Mouse (Mus musculus): ENCODE results near the gene Msi2. TPM values are rescaled to one million over a fixed set of nuclear protein-coding genes. Genes with fewer than 3 reads are reported as not detected.

Gene Msi2
- total RNA-seq, 2 experiments from 2014 or later: 116 to 123 TPM

GRCm38 (mm10) chr11:88408305-88408704 lies 310.0 kb downstream of the Msi2 start:
- DNase-seq (ENCODE audit: low spot score in 2 of 2): no peak
- intact Hi-C loops (cut with DNase I): no loop called here

GRCm38 (mm10) chr11:88406408-88406915 lies 311.9 kb downstream of the Msi2 start:
- intact Hi-C loops (cut with DNase I): no loop called here
- no peak for DNase-seq (ENCODE audit: low spot score in 2 of 2)

- DNase-seq (ENCODE audit: low spot score in 2 of 2): peak; percentile 64 to 92
- intact Hi-C loops (cut with DNase I): no loop called here
Observed at GRCm38 (mm10) chr11:88404816-88405613, 313.3 kb downstream of the Msi2 start.

- intact Hi-C loops (cut with DNase I): no loop called here
- no peak for DNase-seq (ENCODE audit: low spot score in 2 of 2)
Observed at GRCm38 (mm10) chr11:88404247-88404677, 314.1 kb downstream of the Msi2 start.

GRCm38 (mm10) chr11:88402290-88402689 lies 316.0 kb downstream of the Msi2 start:
- intact Hi-C loops (cut with DNase I): no loop called here
- DNase-seq (ENCODE audit: low spot score in 2 of 2): no peak

- DNase-seq (ENCODE audit: low spot score in 2 of 2): no peak
- intact Hi-C loops (cut with DNase I): no loop called here
Observed at GRCm38 (mm10) chr11:88401333-88401732, 317.0 kb downstream of the Msi2 start.

- intact Hi-C loops (cut with DNase I): no loop called here
- DNase-seq (ENCODE audit: low spot score in 2 of 2): no peak
Observed at GRCm38 (mm10) chr11:88400926-88401325, 317.4 kb downstream of the Msi2 start.

- no peak for DNase-seq (ENCODE audit: low spot score in 2 of 2)
- intact Hi-C loops (cut with DNase I): no loop called here
Observed at GRCm38 (mm10) chr11:88400235-88400634, 318.1 kb downstream of the Msi2 start.

- intact Hi-C loops (cut with DNase I): no loop called here
- no peak for DNase-seq (ENCODE audit: low spot score in 2 of 2)
Observed at GRCm38 (mm10) chr11:88399431-88399830, 318.9 kb downstream of the Msi2 start.

GRCm38 (mm10) chr11:88399028-88399427 lies 319.3 kb downstream of the Msi2 start:
- no peak for DNase-seq (ENCODE audit: low spot score in 2 of 2)
- intact Hi-C loops (cut with DNase I): no loop called here

GRCm38 (mm10) chr11:88395076-88395990 lies 323.0 kb downstream of the Msi2 start:
- no peak for DNase-seq (ENCODE audit: low spot score in 2 of 2)
- intact Hi-C loops (cut with DNase I): no loop called here

GRCm38 (mm10) chr11:88394341-88395075 lies 323.8 kb downstream of the Msi2 start:
- no peak for DNase-seq (ENCODE audit: low spot score in 2 of 2)
- intact Hi-C loops (cut with DNase I): no loop called here

- DNase-seq (ENCODE audit: low spot score in 2 of 2): peak in 1 of 2 experiments; percentile 38
- intact Hi-C loops (cut with DNase I): no loop called here
Observed at GRCm38 (mm10) chr11:88392715-88393114, 325.6 kb downstream of the Msi2 start.

GRCm38 (mm10) chr11:88391181-88391814 lies 327.0 kb downstream of the Msi2 start:
- intact Hi-C loops (cut with DNase I): no loop called here
- no peak for DNase-seq (ENCODE audit: low spot score in 2 of 2)

GRCm38 (mm10) chr11:88389530-88389929 lies 328.8 kb downstream of the Msi2 start:
- intact Hi-C loops (cut with DNase I): no loop called here
- no peak for DNase-seq (ENCODE audit: low spot score in 2 of 2)

GRCm38 (mm10) chr11:88386916-88387315 lies 331.4 kb downstream of the Msi2 start:
- no peak for DNase-seq (ENCODE audit: low spot score in 2 of 2)
- intact Hi-C loops (cut with DNase I): no loop called here

GRCm38 (mm10) chr11:88382449-88382848 lies 335.9 kb downstream of the Msi2 start:
- no peak for DNase-seq (ENCODE audit: low spot score in 2 of 2)
- intact Hi-C loops (cut with DNase I): no loop called here

GRCm38 (mm10) chr11:88381145-88381909 lies 337.0 kb downstream of the Msi2 start:
- intact Hi-C loops (cut with DNase I): no loop called here
- DNase-seq (ENCODE audit: low spot score in 2 of 2): no peak

- no peak for DNase-seq (ENCODE audit: low spot score in 2 of 2)
- intact Hi-C loops (cut with DNase I): no loop called here
Observed at GRCm38 (mm10) chr11:88379635-88380034, 338.7 kb downstream of the Msi2 start.
